Mouse (Mus musculus) left cerebral cortex, adult 18-20 months (tissue): ENCODE measurements around the gene Myl12a. TPM values are rescaled to one million over a fixed set of nuclear protein-coding genes. Genes with fewer than 3 reads are reported as not detected.

Experiments
- DNase-seq, 2 experiments: peaks; one replicate each; pipeline ENCODE4 v3.0.0; 2021 to 2022; ENCODE audit warnings: low spot score in 2 of 2, mixed read lengths in 1 of 2
- long read RNA-seq, 2 experiments: library from polyadenylated mRNA; stranded (forward); transcript quantifications; one replicate each; pipeline ENCODE4 v2.0.0; 2021
- total RNA-seq, 2 experiments: library from RNA; stranded (reverse); gene quantifications; 2 replicates each; pipeline ENCODE4 v1.2.3; 2021

Gene Myl12a
- total RNA-seq, result 10 to 100 TPM; 35.3 to 37.9 TPM
- long read RNA-seq, experiment 1, transcript Myl12a-206 (4 exons, 1,937 nt), result major isoform, 47 of 49 reads
- long read RNA-seq, experiment 1, partial matches to known transcripts, result 1 of 49 reads
- long read RNA-seq, experiment 1, other reads (novel, unspliced or antisense), result 1 of 49 reads
- long read RNA-seq, experiment 2, transcript Myl12a-206 (4 exons, 1,937 nt), result major isoform, 33 of 36 reads
- long read RNA-seq, experiment 2, partial matches to known transcripts, result 3 of 36 reads
- long read RNA-seq, experiment 2, other reads (novel, unspliced or antisense), result 0 of 36 reads

- no peak for DNase-seq
Measured at GRCm38 (mm10) chr17:71002744-71003094, at the start of gene Myl12a. TSS of gene Myl12a (minus strand) at chr17:71002878.

GRCm38 (mm10) chr17:71049292-71049691, 46.6 kb upstream of the Myl12a start:
- DNase-seq, result no peak

- no peak for DNase-seq
Measured at GRCm38 (mm10) chr17:71046856-71047255, 44.2 kb upstream of the Myl12a start.

- DNase-seq, result no peak
Measured at GRCm38 (mm10) chr17:71045591-71045990, 42.9 kb upstream of the Myl12a start.

GRCm38 (mm10) chr17:71042645-71043044, 40.0 kb upstream of the Myl12a start:
- DNase-seq, result no peak

GRCm38 (mm10) chr17:71040582-71040880, 37.9 kb upstream of the Myl12a start:
- DNase-seq, result no peak

- no peak for DNase-seq
Measured at GRCm38 (mm10) chr17:71039851-71040581, 37.3 kb upstream of the Myl12a start.

GRCm38 (mm10) chr17:71038812-71039211, 36.1 kb upstream of the Myl12a start:
- no peak for DNase-seq

GRCm38 (mm10) chr17:71037188-71037587, 34.5 kb upstream of the Myl12a start:
- DNase-seq, result no peak

- DNase-seq, result no peak
Measured at GRCm38 (mm10) chr17:71034472-71034871, 31.8 kb upstream of the Myl12a start.

GRCm38 (mm10) chr17:71032719-71033118, 30.0 kb upstream of the Myl12a start:
- no peak for DNase-seq

- DNase-seq, result no peak
Measured at GRCm38 (mm10) chr17:71027186-71027585, 24.5 kb upstream of the Myl12a start.

GRCm38 (mm10) chr17:71025922-71026321, 23.2 kb upstream of the Myl12a start:
- DNase-seq, result no peak

GRCm38 (mm10) chr17:71024071-71024470, 21.4 kb upstream of the Myl12a start:
- no peak for DNase-seq

- no peak for DNase-seq
Measured at GRCm38 (mm10) chr17:71022841-71023240, 20.2 kb upstream of the Myl12a start.

GRCm38 (mm10) chr17:71019860-71020259, 17.2 kb upstream of the Myl12a start:
- DNase-seq, result no peak

- DNase-seq, result no peak
Measured at GRCm38 (mm10) chr17:71019309-71019655, 16.6 kb upstream of the Myl12a start.

- DNase-seq, result no peak
Measured at GRCm38 (mm10) chr17:71018616-71019308, 16.1 kb upstream of the Myl12a start.

- DNase-seq, result no peak
Measured at GRCm38 (mm10) chr17:71018151-71018550, 15.5 kb upstream of the Myl12a start.

- no peak for DNase-seq
Measured at GRCm38 (mm10) chr17:71017457-71017998, 14.8 kb upstream of the Myl12a start.

- no peak for DNase-seq
Measured at GRCm38 (mm10) chr17:71014911-71015310, 12.2 kb upstream of the Myl12a start.

- DNase-seq, result no peak
Measured at GRCm38 (mm10) chr17:71013105-71013504, 10.4 kb upstream of the Myl12a start.
